Mouse (Mus musculus): Measurements from ENCODE around the gene Supt7l.
"Not testable (repeated sequence)": the region's sequence is repeated elsewhere in the genome, so short reads cannot be mapped to it uniquely, and the experiment has no call there.

The Supt7l gene

DNA sequence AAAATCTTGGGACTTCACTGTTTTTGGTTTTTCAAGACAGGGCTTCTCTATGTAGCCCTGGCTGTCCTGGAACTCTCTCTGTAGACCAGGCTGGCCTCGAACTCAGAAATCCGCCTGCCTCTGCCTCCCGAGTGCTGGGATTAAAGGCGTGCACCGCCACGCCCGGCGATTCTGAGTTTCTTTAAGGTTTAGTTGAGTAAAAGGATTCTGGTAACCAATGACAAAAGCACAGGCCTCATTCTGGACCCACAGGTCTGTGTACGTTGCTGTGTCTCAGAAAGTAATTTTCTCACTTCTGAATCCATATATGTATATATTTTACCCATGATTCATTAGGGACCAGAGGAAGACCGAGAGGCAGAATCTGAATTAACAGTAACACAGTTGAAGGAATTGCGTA lies at the start of gene Supt7l:
TSS of gene Supt7l (minus strand) at position 101 of the 400 bp plus-strand sequence.
- not testable (repeated sequence) for DNase-seq (ENCODE audit: low spot score in 2 of 2)

DNA sequence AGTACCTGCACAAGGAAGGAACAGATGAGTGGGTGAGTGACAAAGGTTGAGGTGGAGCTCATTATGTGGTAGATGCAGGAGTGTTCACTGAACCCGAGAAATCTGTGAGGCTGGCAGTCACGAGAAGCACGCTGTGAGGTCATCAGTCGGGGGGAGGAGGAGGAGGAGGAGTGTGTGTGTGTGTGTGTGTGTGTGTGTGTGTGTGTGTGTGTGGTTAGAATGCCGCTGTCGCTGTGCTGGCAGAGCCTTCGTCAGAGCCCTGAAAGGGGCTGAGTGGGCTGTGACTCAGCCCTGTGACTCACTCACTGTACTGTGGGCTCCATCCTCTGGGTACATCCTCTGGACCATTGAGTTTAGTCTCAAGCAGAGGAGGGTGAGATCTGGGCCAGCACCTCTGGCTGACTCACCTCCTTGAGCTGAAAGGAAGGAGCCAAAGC lies 49.0 kb upstream of the Supt7l start:
- no peak for DNase-seq (ENCODE audit: low spot score in 2 of 2)

DNA sequence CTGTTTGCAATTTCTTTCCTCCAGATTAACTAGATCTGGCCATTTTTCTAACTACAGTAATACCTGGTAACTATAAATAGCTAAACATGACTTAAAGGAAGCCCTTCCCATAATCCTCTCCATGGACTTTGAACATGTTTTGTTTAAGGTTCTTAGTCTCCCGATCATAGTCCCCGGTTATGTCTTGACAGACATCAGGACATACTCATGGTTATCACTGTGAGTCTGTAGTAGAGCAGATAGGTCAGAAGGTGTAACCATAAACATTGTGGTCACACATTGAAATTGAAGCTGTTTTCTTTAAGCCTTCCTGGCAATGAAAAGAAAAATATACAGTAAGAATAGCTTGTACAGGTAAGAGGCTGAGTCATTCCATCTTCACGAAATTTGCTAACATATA lies 46.1 kb upstream of the Supt7l start:
- DNase-seq (ENCODE audit: low spot score in 2 of 2) = no peak

DNA sequence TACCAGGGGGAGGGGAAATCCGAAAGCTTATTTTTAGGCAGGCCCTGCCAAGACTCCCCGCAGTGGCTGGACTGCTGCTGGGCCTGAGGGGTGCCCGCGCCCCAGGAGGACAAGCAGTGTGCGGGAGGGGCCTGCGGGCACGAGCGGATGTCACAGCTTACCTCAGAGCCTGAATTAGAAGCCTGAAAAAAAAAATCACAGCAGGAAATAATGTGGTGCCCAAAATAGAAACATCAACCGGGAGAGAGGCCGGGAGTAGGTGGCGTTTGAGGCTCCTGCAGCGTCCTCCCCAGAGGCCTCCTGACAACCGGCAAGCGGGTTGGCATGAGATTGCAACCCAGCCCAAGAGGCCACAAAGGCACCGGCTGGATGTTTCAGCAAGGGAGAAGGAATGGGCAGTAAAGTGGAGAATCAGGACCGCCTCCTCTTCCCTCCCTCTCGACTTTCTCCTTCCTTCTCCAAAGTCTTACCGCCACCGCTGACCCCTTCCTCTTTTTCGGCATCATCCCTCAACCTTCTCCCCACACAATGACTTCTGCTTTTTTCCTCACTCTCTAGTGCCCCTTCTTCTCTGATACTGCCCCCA lies 43.5 kb upstream of the Supt7l start:
- DNase-seq (ENCODE audit: low spot score in 2 of 2) = peak; percentile 30 to 41

DNA sequence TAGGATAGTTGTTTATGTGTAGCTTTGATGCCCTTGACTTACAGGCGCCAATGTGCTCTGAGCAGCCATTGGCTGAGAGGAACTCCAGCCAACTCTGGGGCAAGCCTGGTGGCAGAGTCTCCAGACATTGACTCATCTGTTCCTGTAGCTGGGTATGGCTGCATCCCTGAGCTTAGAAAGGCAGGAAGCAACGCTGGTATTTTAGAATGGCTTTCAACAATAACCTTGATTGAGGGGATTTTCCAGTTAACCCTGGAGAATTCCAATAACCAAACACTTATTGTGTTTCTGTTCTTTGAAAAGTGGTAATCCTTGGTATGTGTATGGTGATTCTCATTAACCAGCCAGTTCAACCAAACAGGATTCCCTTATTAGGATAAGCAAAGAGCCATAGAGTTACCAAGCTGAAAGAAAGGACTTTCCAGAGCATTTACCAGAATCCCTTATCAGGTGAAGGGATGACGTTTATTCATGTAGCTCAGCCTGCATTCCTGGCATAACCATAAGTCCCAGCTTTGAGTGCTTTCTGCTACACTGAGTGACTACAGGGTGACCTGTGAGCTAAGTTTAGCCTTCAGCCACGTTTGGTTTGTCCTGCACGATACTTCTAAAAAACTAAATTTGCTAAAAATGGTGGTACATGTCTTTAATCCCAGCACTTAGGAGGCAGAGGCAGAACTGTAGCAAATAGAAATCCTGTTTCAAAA lies 40.5 kb upstream of the Supt7l start:
- DNase-seq (ENCODE audit: low spot score in 2 of 2) = no peak

DNA sequence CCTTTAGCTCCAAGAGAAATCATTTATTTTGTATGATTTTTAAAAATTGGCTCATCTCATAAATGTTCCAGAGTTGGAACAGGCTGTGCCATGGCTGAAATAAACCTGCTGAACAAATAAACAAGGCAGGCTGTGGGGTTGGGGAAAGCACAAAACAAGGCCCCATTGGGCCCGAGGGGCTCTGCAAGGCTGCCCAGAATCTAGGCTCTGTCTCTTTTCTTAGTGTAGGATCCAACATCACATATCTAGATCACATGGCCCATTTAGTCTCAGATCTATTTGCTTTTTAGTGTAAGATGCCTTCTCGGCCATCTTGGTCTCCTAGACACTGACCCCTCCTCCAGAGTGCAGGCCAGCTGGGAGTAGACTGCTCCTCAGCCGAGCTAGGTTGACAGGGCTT lies 38.9 kb upstream of the Supt7l start:
- no peak for DNase-seq (ENCODE audit: low spot score in 2 of 2)

DNA sequence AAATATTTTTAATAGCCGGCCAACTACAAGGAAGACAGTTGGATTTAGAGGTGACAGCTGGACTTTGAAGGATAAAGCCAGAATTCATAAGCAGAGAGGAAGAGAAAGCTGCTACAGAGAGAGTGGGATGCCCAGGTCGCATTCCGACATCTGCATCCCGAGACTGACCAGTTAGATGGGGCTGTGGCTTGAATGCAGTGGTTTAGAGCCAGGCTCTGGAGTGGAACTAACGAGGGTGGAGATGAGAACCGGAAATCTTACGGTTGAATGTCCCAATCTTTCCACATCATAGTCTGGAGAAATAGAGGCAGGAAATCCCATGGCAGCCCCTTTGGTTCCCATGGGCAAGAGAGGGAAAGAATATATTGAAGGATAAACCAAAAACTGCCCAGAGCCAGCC lies 38.4 kb upstream of the Supt7l start:
- no peak for DNase-seq (ENCODE audit: low spot score in 2 of 2)

DNA sequence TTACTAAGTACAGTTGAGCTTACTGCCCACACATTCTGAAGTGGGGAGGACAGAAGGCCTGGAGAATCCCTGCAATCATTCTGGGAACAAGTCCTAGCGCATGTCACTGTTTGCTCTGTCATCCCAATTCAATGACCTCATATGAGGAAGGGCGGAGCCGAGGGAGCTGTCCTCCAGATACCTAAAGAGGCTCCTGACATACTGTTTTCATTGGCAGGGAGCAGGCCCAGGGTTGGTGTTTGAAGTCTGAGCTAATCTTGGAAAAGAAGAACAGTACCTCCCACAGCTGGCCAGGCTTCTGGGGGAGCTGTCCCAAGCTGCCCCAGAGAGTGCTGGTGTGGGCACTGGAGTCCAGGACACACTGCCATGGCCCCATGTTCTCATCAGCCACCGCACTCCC lies 37.4 kb upstream of the Supt7l start:
- no peak for DNase-seq (ENCODE audit: low spot score in 2 of 2)

DNA sequence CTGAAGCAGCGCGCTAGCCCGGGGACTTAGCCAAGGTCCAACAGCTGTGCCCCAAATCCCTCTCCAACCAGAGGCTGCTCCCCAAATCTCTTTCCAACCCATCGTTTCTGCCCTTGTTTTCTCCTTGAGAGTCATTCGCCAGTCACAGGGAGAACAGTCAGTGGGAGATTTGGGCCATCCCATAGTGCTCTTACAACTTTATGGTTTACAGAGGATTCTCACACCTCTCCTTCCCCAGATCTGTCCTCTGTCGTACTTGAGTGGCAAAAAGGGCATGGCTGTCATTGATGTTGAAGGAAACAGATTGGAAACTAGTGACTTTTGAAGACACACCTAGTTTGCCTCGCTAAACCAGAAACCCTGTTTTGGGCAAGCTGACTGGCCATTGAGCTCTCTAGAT lies 36.3 kb upstream of the Supt7l start:
- no peak for DNase-seq (ENCODE audit: low spot score in 2 of 2)

DNA sequence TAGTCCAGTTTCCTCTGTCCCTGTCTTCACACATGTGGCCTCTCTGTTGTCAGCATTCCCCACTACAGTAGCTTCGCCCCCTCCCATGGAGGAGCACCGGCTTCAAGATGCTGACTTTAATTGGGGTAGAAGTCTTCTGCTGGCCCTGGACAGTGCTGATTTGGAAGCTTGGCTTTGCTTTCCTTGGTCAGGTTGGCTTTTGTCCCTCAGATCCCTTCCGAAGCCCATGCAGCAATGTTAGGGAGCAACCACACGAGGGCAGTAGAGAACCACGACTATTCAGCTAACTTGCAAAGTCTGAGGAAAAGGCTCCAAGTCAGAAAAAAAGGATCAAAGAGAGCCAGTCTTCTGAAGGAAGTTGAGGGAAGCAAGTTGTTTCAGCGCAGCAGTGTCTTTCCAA lies 35.9 kb upstream of the Supt7l start:
- peak in 1 of 2 experiments; percentile 68 for DNase-seq (ENCODE audit: low spot score in 2 of 2)

DNA sequence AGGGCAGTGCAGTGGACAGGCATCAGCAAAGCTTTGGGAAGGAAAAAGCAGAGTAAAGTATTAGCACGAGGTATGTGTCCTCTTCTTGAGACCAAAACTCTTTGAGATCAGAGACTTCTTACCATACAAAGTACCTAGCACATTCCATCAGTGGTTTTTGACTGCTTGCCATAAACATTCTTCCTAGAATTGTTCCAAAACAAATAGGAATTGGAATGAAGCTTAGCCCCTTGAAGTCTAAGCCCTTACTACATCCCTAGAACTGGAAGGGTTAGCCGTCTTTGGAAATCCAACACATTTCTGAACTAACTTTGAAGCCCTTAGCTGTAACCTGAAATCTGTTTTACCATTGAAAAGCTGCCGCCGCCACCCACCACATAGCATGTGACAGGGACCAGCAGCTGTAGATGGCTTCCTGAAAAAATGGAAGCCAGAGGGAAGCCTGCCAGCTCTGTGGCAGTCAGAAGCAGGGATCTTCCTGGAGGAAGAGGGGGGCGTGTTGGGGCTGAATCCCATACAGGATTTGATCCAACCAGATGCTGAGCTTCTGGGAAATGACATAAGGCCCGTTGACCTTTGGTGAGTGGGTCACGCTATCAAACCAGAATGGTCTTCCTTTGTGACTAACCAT lies 34.5 kb upstream of the Supt7l start:
- DNase-seq (ENCODE audit: low spot score in 2 of 2) = peak in 1 of 2 experiments; percentile 50

DNA sequence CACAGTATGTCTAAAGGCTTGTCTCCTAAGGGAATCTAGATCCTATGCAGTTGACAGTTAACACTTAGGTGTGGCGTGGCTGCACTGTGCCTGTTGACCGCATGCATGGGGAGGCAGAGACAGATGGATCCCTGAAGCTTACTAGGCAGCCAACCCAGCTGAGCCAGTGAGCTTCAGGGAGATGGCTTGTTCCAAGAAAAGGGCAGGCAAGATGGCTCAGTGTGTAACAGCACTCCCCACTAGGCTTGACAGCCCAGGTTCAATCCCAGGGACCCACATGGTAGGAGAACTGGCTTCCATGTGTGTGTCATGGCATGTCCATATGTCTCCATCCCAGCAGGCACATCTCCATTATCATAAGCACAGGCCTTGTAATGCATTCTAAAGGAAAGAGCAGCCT lies 32.7 kb upstream of the Supt7l start:
- no peak for DNase-seq (ENCODE audit: low spot score in 2 of 2)

DNA sequence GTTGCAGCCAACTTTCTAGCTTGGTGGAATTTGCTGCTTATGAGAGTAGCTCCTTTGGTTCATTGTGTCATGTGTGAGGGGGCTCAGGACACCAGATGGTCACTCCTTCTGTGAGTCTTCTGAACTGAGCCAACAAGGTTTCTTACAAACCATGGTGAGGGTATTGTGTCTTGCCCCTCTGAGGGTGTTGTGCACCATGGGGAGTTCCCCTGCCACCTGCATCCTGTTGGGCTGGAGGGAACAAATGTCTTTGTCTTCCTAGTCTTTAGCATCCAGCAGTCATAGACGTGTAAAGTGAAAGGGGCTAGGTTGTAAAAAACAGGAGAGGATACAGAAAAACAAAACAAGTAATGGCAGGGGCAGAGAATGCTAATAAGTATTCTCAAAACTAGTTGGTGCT lies 31.8 kb upstream of the Supt7l start:
- no peak for DNase-seq (ENCODE audit: low spot score in 2 of 2)

DNA sequence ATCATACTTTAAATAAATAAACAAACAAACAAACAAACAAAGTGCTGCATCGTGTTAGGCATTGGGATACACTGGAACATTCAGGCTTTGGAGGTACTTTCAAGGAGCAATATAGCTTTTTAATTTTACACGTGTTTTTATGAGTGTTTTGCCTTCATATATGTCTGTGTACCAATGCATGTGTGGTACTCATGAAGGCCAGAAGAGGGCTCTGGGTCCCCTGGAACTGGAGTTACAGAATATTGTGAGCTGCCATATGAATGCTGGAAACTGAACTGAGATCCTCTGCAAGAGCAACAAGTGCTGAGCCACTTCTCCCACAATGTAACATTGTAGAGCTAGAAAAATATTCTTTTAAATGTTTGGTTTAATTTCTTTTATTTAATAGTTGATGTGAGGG lies 7.6 kb upstream of the Supt7l start:
- DNase-seq (ENCODE audit: low spot score in 2 of 2) = no peak

DNA sequence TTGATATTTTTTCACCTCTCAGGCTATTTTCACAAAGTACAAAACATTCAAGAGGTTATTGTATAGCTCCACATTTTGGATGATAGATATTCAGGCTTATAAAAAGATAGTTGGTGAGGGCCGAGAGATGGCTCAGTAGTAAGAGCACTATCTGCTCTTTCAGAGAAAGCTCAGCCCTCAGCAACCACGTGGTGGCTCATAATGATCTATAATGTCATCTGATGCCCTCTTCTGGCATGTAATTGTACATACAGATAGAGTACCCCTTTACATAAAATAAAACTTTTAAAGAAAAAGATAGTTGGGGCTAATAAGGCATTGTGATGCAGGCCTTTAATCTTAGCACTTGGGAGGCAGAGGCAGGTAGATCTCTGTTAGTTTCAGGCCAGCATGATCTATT lies 953 bp upstream of the Supt7l start:
- DNase-seq (ENCODE audit: low spot score in 2 of 2) = no peak

DNA sequence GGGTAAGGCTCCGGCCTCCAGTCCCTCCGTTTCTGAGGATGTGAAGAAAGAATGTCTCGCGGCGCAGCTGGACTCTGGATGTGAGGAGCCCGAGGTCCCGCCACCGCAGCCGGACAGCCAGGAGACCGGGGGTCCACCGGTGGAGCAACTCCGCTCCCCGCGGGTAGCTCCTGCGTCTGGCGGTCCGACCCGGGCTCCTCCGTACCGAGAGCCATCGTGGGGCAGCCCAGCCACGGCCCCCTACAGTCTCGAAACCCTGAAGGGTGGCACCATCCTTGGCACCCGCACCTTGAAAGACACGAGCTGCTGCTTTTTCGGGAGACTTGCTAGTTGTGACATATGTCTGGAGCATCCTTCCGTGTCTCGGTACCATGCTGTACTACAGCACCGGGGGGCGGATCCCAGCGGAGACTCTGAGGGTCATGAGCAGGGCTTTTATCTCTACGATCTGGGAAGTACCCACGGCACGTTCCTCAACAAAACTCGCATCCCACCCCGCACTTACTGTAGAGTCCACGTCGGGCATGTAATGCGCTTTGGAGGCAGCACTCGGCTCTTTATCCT lies 408 bp downstream of the Supt7l start:
- peak in 1 of 2 experiments; percentile 11 for DNase-seq (ENCODE audit: low spot score in 2 of 2)

DNA sequence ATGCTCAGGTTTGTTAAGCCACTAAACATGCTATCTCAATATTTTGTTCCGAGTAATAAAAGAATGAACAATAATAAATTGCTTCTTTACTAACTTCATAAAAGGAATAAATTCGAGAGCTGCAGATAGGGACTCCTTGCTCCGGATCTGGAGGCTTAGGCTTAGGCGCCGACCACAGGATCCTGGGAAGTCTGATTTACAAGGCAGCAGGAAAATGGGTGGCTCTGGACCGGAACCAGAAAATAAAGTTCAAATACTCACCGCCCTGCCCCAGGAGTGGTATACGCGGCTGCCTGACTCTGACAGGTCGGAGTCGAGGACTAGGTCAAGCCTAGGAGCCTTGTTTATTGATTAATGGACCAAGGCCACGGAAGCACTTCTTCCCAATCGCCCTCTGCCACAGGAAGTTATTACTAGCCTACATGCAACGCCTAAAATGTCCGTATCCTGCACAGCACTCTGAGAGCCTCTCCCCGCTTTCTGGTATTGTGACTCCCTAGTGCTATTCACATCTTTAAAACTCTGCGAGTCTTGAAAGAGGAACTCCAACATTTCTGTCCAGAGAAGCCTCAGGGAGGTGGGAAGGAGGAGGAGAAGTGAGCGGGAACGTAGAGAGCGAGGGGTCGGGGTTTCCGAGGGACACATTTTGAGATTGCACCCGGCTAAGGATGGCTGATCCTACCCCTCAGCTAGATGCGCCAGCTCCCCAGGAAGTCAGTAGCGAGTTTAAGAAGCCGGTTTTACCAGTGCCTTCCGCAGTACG lies 1.1 kb downstream of the Supt7l start, which contains the start of gene Slc4a1ap:
TSS of gene Slc4a1ap (plus strand) at position 642 of the 763 bp plus-strand sequence.
- peak; percentile 57 to 70 for DNase-seq (ENCODE audit: low spot score in 2 of 2)

DNA sequence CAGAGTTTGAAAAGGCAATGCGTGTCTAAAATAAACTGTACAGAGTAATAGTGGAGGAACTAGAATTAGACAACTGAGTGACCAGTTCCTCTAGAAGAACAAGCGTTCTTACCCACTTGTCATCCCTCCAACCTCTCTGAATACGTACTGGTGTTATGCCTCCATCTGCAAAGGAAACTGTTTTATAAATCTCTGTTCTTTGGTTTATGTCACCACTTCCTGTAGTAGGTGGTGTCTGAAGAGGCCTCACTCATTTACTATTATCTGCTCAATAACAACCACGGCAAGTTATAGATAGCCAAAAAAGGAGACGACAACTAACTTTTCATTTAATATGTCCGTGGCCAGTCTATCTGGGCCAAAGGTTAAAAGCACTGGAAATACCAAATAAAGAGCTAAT lies 7.1 kb downstream of the Supt7l start:
- no peak for DNase-seq (ENCODE audit: low spot score in 2 of 2)

DNA sequence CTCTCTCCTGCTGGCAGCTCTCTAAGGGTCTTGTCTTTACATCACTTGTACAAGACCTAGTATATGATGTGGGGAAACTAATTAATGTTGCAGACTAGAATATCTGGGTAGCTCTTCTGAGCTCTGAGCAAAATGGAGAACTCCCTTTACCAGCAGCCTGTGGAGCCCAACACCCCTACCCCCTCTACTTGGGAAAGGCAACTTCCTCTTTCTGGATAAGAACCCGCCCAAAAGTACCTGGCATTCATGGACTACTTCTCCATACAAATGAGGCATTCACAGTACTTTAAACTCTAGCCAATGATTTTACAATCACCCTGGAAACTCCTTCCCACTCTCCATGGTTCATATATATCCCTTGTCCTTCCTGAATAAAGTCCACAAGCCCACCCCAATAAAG lies 15.1 kb downstream of the Supt7l start:
- no peak for DNase-seq (ENCODE audit: low spot score in 2 of 2)

DNA sequence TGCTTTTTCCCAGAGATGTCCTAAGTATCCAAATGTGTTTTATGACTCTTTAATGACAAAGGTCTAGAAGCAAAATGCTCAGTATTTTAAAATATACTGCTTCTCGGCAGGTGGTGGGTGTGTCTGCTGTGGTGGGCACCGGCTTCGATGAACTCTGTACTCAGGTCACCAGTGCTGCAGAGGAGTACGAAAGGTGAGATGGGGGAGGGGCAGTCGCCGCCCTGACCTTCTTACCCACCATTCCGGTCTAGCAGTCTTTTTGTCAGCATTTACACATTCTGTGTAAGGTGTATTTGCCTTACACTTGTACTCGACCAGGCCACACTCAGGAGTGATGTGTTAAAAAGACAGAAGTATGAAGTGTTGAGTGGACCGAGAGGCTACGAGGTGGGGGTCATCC lies 22.8 kb downstream of the Supt7l start:
- DNase-seq (ENCODE audit: low spot score in 2 of 2) = no peak

DNA sequence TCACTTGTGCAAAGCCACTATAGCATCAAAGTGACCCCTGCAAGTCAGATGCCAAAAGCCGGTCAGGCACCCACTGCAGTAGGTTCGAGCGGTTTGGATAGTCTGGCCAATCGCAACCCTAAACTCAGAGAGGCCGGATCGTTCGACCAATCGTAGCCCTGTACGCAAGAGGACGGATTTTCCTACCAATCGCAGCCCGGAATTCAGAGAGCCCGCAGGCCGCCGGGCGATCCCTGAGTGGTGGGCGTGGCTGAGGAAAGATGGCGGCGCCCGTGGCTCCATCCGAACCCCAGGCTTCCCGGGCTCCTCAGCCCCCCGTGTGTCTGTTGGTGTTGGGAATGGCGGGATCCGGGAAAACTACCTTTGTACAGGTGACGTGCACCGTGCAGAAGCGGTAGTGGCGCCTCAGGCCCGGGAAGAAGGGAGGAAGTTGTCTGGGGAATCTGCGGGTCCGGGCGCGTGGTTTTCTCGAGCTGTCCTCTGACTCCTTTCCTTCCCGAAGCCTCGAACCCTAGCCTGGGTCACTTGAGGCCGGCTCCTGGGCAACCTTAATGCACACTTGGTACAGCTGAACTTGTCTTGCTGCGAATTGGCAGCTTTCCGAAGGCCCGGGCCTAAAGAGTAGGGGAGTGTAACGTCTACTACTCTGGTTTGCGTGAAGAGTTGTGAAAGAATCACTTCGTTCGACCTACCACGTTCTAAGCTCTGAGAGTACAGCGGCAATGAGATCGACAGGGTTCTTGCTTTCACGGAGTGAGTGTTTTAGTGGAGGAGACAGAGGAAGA lies 32.9 kb downstream of the Supt7l start, which contains the start of gene Gpn1:
TSS of gene Gpn1 (plus strand) at position 229 of the 785 bp plus-strand sequence.
- DNase-seq (ENCODE audit: low spot score in 2 of 2) = peak; percentile 85 to 90
